Mouse (Mus musculus) neural tube, embryonic 12.5 days (tissue): Measurements from ENCODE around the gene Ephb3. TPM values are rescaled to one million over a fixed set of nuclear protein-coding genes. Genes with fewer than 3 reads are reported as not detected.

ENCODE experiments used
- ATAC-seq: fragments of 200-750 bp; cut with Nextera tagmentation; 2 replicates; pipeline ENCODE4 v1.8.0; 2017; ENCODE audit warnings: low read depth, mild to moderate bottlenecking, moderate TSS enrichment, moderate library complexity; ENCODE audit not compliant: low FRiP score
- H3K27ac ChIP-seq: fragments of 300-500 bp; sonication (generic); 2 replicates; pipeline ENCODE4 v1.5.1; 2016
- H3K27me3 ChIP-seq: fragments of 300-500 bp; sonication (generic); replicated peaks from 2 replicates; pipeline ENCODE4 v1.6.1; 2016; ENCODE audit warnings: mild to moderate bottlenecking
- H3K36me3 ChIP-seq: fragments of 300-500 bp; sonication (generic); 2 replicates; pipeline ENCODE4 v1.6.1; 2016; ENCODE audit warnings: mild to moderate bottlenecking
- H3K4me1 ChIP-seq: fragments of 300-500 bp; sonication (generic); 2 replicates; pipeline ENCODE4 v1.6.1; 2016
- H3K4me2 ChIP-seq: fragments of 300-500 bp; sonication (generic); replicated peaks from 2 replicates; pipeline ENCODE4 v1.6.1; 2016; ENCODE audit warnings: mild to moderate bottlenecking
- H3K4me3 ChIP-seq: fragments of 300-500 bp; sonication (generic); 2 replicates; pipeline ENCODE4 v1.5.1; 2016
- H3K9ac ChIP-seq: fragments of 300-500 bp; sonication (generic); 2 replicates; pipeline ENCODE4 v1.6.1; 2016; ENCODE audit warnings: mild to moderate bottlenecking
- H3K9me3 ChIP-seq: fragments of 300-500 bp; sonication (generic); 2 replicates; pipeline ENCODE4 v1.6.1; 2016; ENCODE audit warnings: mild to moderate bottlenecking
- WGBS: fragments of 180-500 bp; shearing (Covaris S2); methylation state at CpG from one replicate; pipeline ENCODE4 v1.1.7; 2016; 5-methylcytosine and 5-hydroxymethylcytosine counted together
- polyA plus RNA-seq: library from polyadenylated mRNA; unstranded; fragments of >200 nt; fragmentation: Nextera tagmentation; extraction: Ambion mirVana; gene quantifications from 2 replicates; pipeline ENCODE4 v1.2.1, GENCODE M21; 2016

Gene Ephb3
- polyA plus RNA-seq, 1 experiment from 2014 or later, result 20.4 TPM

DNA sequence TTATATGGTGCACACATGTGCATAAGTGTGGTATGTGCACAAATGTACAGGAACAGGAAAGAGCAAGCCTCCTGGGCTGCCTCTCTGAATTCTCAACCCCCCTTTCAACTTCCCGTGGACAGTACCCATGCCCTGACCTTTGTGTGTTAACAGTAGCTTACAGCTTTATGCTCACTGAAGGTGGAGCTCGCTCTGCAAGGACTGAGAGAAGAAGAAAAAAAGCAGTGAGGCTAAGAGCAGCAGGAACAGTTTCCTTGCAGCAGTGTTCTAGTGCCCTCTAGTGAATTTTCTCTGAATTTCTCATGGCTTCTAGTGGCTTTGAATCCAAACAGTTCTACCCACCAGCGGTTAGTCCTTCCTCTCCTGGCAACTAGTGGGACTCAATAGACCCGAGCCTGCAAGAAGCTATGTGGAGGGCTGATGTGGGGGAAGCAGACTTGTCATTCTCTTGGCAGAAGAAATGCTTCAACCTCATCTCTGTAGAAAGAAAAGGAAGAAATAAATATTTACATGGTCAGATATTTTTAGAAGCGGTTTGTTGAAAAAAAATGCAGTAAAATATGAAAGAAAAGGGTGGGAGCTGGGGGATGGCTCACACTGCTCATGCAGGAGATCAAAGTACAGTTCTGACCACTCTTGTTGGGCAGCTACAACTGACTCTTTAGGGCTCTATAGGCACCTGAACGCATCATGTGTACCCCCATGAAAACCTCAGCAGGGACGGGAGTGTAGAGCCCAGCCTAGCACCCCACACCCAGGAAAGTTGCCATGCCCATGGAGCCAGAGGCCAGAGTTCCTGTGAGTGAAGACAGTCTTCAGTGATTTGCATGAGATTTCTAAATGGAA, 11.8 kb upstream of the Ephb3 start:
- ATAC-seq, result peak; percentile 70
- H3K4me3 ChIP-seq, result no peak overlapping the region
- no peak overlapping the region for H3K9ac ChIP-seq
- WGBS, result 43% methylated on average over 7 of the region's 7 CpGs
- H3K9me3 ChIP-seq, result no peaks in the 10 kb centered on the region
- no peak overlapping the region for H3K4me2 ChIP-seq
- H3K4me1 ChIP-seq, result 0 out of 2 replicates have a peak, but pooled peaks cover 2% of the 10 kb centered on the region
- no peaks in the 10 kb centered on the region for H3K27me3 ChIP-seq
- no peaks in the 10 kb centered on the region for H3K36me3 ChIP-seq
- no peak overlapping the region for H3K27ac ChIP-seq

DNA sequence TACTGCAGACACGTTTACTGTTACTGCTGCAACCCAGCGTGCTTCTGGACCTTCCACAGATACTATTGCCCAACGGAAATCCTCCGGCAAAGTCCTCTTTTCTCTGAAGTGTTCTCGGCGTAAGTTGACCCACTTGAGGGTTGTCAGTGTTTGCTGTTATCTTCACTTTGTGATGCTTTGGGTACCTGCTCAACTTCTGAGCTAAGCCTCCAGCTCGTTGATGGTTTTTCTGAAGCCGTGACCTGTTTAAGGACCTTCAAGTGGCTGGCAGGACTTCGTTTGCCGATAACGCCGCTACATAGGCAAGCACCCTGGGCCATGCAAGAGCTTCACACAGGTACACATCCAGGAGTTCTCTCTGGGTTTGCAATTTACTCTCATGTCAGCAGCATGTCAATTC, 10.4 kb upstream of the Ephb3 start:
- Histone ChIP-seq H3K4me2 (no peak overlapping the region), H3K27ac (no peak overlapping the region), H3K27me3 (no peaks in the 10 kb centered on the region), H3K9me3 (no peaks in the 10 kb centered on the region), H3K4me3 (no peak overlapping the region), H3K4me1 (no peaks in the 10 kb centered on the region), H3K9ac (no peak overlapping the region), H3K36me3 (no peaks in the 10 kb centered on the region)
- WGBS, result 94% methylated on average over 12 of the region's 12 CpGs
- no peak for ATAC-seq

DNA sequence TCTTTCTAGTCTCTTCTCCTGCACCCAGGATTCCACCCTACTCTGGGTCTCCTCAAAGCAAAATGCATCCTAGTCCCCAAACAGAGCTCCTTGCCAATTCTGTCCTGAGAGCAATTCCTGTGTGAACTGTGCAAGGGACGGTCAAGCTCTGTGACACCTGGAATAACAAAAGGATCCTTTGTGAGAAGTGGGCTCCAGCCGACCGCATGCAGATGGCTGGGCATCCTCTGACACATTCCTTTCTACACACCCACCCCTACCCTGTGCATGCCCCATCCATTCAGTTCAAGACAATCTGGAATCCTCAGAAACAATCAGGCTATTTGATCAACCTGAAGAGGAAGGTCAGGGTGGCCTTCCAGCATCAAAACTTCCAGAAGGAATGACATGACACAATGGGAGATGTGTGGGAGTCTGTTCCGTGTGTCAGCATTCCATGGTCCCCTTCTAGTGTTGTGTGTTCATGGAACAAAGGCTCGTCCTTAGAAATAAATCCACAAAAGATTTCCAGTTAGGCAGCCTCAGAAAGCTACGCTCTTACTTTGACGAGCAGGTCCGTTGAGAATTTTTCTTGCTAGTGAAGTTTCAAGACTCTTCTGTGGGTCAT, 9.2 kb upstream of the Ephb3 start:
- Histone ChIP-seq H3K4me3 (no peak overlapping the region), H3K9ac (no peak overlapping the region), H3K4me2 (no peak overlapping the region), H3K36me3 (no peaks in the 10 kb centered on the region), H3K27ac (no peak overlapping the region), H3K9me3 (no peaks in the 10 kb centered on the region), H3K4me1 (no peaks in the 10 kb centered on the region), H3K27me3 (no peaks in the 10 kb centered on the region)
- no peak for ATAC-seq
- 64% methylated on average over 8 of the region's 8 CpGs for WGBS

DNA sequence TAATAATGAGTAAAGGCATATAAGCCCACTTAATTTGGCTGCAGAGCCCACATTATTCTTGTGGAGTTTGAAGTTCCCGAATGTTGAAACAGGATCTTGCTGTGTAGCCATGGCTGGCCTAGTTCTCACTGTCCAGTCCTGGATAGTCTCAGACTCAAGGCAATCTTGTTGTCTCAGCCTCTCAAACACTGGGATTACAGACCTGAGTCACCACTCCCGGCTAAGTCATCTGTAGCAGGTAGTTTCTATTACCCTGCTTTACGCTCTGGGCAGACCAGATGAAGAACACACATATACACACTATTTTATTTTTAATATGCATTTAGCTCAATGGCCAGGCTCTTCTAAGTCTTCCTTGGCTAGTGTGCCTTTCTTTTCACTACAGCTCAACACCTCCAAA, 8.0 kb upstream of the Ephb3 start:
- Histone ChIP-seq H3K9ac (no peak overlapping the region), H3K4me1 (no peaks in the 10 kb centered on the region), H3K27ac (no peak overlapping the region), H3K9me3 (no peaks in the 10 kb centered on the region), H3K4me2 (no peak overlapping the region), H3K36me3 (no peaks in the 10 kb centered on the region), H3K27me3 (no peaks in the 10 kb centered on the region), H3K4me3 (no peak overlapping the region)
- 95% methylated on average over 3 of the region's 3 CpGs for WGBS
- ATAC-seq, result no peak

DNA sequence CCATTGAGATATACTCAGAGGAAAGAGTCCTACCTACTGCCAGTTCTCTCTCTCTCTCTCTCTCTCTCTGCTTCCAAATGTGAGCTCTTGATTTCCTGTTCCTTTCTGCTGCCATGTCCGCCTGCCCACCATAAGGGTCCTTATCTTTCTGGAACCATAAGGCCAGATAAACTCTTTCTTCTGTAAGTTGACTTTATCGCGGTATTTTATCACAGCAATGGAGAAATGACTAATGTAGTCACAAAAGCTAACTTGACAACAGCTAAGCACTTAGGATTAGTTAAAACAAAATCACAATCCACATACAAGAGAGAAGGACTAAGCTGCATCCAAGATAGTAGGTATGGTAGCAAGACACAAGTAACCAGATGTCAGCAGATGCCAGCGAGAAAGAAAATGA, 7.0 kb upstream of the Ephb3 start:
- Histone ChIP-seq H3K4me3 (no peak overlapping the region), H3K4me2 (no peak overlapping the region), H3K27me3 (no peaks in the 10 kb centered on the region), H3K9ac (no peak overlapping the region), H3K36me3 (no peaks in the 10 kb centered on the region), H3K27ac (no peak overlapping the region), H3K4me1 (no peaks in the 10 kb centered on the region), H3K9me3 (no peaks in the 10 kb centered on the region)
- WGBS, result 94% methylated on average over 4 of the region's 4 CpGs
- ATAC-seq, result no peak

DNA sequence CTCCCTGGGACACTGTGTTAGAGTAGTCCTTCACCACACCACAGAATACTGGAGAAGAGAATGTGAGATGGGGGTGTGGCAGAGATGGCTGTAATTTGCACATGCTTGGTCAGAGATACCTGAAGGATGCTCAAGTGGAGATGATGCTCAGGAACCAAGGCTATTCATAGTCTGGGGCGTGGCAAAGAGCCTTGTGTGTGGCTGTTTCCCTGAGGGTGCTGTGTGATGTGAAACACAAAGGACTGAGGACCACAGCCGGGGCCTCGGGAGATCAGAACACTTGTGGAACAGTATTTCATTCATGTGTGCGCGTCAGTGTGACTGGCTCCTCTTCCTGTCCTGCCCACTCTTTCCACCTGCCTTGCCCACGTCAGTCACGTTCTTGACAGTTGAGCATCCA, 6.5 kb upstream of the Ephb3 start:
- Histone ChIP-seq H3K9ac (no peak overlapping the region), H3K9me3 (no peaks in the 10 kb centered on the region), H3K36me3 (no peaks in the 10 kb centered on the region), H3K4me1 (no peaks in the 10 kb centered on the region), H3K4me2 (no peak overlapping the region), H3K27ac (no peak overlapping the region), H3K4me3 (no peak overlapping the region), H3K27me3 (no peaks in the 10 kb centered on the region)
- no peak for ATAC-seq
- WGBS, result 90% methylated on average over 7 of the region's 7 CpGs

DNA sequence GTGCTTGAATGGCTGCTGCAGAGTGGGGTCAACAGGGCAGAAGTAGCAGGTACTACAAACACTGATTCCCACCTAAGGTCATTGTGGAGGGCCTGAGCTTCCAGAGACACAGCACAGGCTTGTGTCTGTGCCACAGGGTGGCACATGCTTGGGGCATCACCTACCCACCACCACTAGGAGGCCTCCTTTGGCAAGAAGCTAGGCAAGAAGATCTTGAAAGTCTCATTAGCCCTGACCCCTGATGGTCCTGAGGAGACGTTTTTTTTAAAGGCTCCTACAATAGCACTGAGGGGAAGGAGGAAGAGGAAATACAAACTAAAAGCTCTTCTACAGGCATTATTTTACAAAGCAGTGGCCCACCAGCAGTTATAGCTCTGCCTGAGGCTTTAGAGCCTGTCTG, 6.0 kb upstream of the Ephb3 start:
- Histone ChIP-seq H3K4me1 (no peaks in the 10 kb centered on the region), H3K27ac (no peak overlapping the region), H3K36me3 (no peaks in the 10 kb centered on the region), H3K4me3 (no peak overlapping the region), H3K9ac (no peak overlapping the region), H3K27me3 (no peaks in the 10 kb centered on the region), H3K9me3 (no peaks in the 10 kb centered on the region), H3K4me2 (no peak overlapping the region)
- ATAC-seq, result no peak
- 0% methylated on average over 1 of the region's 1 CpGs for WGBS

DNA sequence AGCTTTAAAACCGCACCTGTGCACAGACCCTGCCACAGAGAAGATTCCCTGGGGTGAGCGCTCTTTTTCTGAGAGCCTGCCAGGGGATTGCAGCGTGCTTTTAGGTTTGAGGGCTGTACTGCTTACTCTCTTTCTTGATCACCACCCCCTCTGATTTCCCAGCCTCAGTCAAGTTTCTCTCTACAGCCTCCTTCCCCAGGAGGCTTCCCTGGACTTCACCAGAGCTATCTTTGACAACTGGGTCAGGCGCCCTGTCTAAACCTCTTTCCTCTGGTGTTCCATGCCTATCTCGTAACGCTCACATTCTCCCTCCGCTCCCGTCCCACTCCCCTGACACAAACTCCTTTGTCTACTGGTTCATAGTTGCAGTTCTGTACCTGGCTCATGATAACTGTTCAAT, 5.1 kb upstream of the Ephb3 start:
- Histone ChIP-seq H3K27ac (no peak overlapping the region), H3K27me3 (no peaks in the 10 kb centered on the region), H3K4me2 (no peak overlapping the region), H3K9me3 (no peaks in the 10 kb centered on the region), H3K9ac (no peak overlapping the region), H3K4me3 (no peak overlapping the region), H3K4me1 (no peaks in the 10 kb centered on the region), H3K36me3 (no peaks in the 10 kb centered on the region)
- no peak for ATAC-seq
- WGBS, result 59% methylated on average over 8 of the region's 8 CpGs

DNA sequence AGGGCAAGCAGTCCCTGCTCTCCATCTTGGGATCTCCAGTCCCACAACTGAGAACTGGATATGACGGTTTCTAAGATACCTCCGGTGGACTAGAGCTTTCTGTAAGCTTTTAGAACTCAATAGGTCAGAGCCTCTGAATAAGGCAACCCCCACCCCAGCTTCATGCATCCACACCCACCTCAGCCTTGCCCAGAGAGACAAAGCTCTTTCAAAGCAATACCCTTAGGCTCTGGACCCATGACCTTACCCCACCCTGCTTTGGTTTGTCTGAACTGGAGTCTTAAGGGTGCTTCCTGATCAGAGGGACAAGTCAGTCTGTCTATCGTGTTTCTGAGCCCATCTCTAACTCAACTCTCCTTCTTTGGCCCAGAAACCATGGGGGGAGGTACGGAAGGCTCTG, 1.8 kb upstream of the Ephb3 start:
- WGBS, result 79% methylated on average over 4 of the region's 4 CpGs
- Histone ChIP-seq H3K27me3 (no peaks in the 10 kb centered on the region), H3K4me3 (no peak overlapping the region), H3K36me3 (no peaks in the 10 kb centered on the region), H3K4me1 (peaks cover 21% of the 10 kb centered on the region), H3K4me2 (no peak overlapping the region), H3K9ac (no peak overlapping the region), H3K27ac (no peak overlapping the region), H3K9me3 (no peaks in the 10 kb centered on the region)
- no peak for ATAC-seq

DNA sequence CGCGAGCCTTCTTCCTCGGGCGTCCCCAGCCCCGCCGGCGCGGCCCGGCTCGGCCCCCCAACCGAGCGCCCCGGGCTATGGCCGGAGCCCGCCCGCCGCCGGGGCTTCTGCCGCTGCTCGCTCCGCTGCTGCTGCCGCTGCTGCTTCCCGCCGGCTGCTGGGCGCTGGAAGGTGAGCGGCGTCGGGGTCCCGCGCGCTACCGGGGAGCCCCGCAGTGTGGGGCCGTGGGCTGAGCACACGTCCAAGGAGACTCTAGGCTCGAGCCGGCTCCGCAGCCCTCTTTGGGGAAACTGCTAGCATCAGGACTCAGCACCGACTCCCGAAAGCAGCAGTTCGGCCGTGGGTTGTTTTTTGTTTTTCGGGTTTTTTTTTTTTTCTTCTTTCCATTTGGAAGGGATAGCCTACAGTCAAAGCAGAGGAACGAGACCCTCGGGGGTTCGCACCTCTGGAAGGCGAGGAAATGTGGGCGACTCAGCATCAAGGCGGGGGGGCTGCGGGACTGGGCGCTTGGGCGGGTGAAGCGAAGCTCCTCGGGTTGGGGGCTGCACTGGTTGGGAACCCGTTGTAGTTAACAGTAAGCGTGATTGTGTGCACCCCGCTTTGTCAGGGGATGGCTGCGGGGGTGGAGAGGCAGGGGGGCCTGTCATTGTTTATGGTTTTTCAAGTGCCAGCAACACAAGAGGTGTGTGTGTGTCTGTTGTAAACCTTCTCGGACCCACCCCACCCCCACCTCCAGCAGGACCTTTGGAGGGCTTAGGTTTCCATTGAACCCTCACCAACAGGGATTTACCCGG, 735 bp downstream of the Ephb3 start:
- Histone ChIP-seq H3K4me1 (peaks cover 26% of the 10 kb centered on the region), H3K9me3 (no peaks in the 10 kb centered on the region)
- WGBS, result under 1% methylated on average over 60 of the region's 60 CpGs

DNA sequence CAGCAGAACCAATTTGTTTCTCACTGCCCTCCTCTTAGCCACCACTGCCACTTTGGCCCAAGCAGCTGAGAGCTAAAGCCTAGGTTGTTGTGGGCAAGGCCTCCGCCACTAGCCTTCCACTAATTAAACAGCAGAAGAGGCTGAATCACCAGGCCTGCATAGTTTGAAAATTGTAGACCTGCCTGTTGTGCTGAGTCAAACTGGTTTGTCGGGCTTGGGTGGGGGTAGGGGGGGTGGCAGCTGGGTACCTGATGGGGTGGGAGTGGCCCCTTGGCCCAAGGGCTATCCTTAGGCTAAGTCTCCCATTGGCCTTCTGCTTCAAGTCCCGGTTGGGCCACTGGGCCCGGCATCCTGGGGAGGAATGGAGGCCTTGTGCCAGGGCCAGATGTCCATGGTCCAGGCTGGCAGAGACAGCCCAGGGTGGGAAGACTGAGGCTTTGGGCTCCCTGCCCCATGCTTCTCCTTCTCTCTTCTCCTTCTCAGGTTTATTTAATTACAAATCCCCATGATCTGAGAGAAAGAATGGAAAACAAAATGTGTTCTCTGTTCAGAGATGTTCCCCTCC, 3.5 kb downstream of the Ephb3 start:
- Histone ChIP-seq H3K27ac (no peak overlapping the region), H3K9ac (no peak overlapping the region), H3K9me3 (no peaks in the 10 kb centered on the region), H3K4me3 (no peak overlapping the region), H3K4me1 (peaks cover 51% of the 10 kb centered on the region), H3K27me3 (no peaks in the 10 kb centered on the region), H3K4me2 (peak overlapping the region; percentile 80), H3K36me3 (no peaks in the 10 kb centered on the region)
- no peak for ATAC-seq
- 77% methylated on average over 4 of the region's 4 CpGs for WGBS

More for the DNA sequence above, 735 bp downstream of the Ephb3 start:
- peak overlapping the region; percentile 89 for H3K9ac ChIP-seq
- no peaks in the 10 kb centered on the region for H3K27me3 ChIP-seq
- H3K27ac ChIP-seq, result peak overlapping the region; percentile 50
- H3K4me3 ChIP-seq, result peak overlapping the region; percentile 88
- peak; percentile 39 for ATAC-seq
- peak overlapping the region; percentile 80 for H3K4me2 ChIP-seq
- H3K36me3 ChIP-seq, result no peaks in the 10 kb centered on the region

DNA sequence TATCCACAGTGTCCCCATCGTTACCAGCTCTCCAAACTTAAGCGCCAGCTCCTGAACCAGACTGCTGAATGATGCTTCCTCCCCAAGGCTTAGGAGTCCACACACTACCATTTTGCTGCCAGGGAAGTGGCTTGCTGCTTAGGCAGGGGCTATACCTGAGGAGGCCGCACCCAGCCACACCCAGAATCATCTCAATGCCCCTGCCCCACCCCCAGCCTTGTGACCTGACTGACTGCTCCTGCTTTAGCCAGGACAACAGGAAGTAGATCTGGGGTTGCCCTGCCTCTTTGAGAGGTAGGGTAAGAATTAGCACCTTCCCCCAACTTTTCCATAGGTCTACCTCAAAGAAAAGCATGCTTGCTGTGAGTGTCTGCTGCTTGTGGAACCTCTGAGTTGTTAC, 4.7 kb downstream of the Ephb3 start:
- no peak overlapping the region for H3K27ac ChIP-seq
- H3K4me1 ChIP-seq, result peaks cover 51% of the 10 kb centered on the region
- ATAC-seq, result no peak
- H3K4me3 ChIP-seq, result no peak overlapping the region
- H3K4me2 ChIP-seq, result no peak overlapping the region
- H3K27me3 ChIP-seq, result no peaks in the 10 kb centered on the region
- no peaks in the 10 kb centered on the region for H3K9me3 ChIP-seq
- H3K9ac ChIP-seq, result no peak overlapping the region
- WGBS, result 90% methylated on average over 3 of the region's 3 CpGs
- H3K36me3 ChIP-seq, result peaks cover 2% of the 10 kb centered on the region; the same call in 1 of the 2 replicates
